Mouse (Mus musculus) adrenal gland, postnatal 4 days (tissue): Measurements from ENCODE around the gene Gm9918. TPM values are rescaled to one million over a fixed set of nuclear protein-coding genes. Genes with fewer than 3 reads are reported as not detected.
A peak's percentile ranks its signal among the peaks of the same experiment; 100 is the strongest.

Source experiments
- DNase-seq, 2 experiments: peaks; one replicate each; pipeline ENCODE4 v3.0.0; 2021 to 2022; ENCODE audit warnings: low spot score in 2 of 2, mixed read lengths in 2 of 2
- total RNA-seq, 2 experiments: library from RNA; stranded (reverse); gene quantifications; 2 replicates each; pipeline ENCODE4 v1.2.3; 2021

Gm9918 gene
- total RNA-seq, 2 experiments from 2014 or later, result 0.17 to 0.31 TPM

GRCm38 (mm10) chr15:102265548-102265947 lies 4.8 kb upstream of the Gm9918 start:
- no peak for DNase-seq

GRCm38 (mm10) chr15:102271441-102271840 lies 1.1 kb downstream of the Gm9918 start:
- DNase-seq, result no peak

- no peak for DNase-seq
These were observed 3.8 kb downstream of the Gm9918 start for GRCm38 (mm10) chr15:102273982-102274716.

GRCm38 (mm10) chr15:102278726-102279091 lies 8.3 kb downstream of the Gm9918 start:
- DNase-seq, result no peak

GRCm38 (mm10) chr15:102279092-102279782 lies 8.9 kb downstream of the Gm9918 start, which contains the start of gene Mfsd5:
TSS of gene Mfsd5 (plus strand) at chr15:102279454.
- peak; percentile 79 to 81 for DNase-seq

- DNase-seq, result no peak
These were observed 9.6 kb downstream of the Gm9918 start for GRCm38 (mm10) chr15:102279783-102280520.

GRCm38 (mm10) chr15:102280623-102281022 lies 10.3 kb downstream of the Gm9918 start:
- no peak for DNase-seq

GRCm38 (mm10) chr15:102282463-102283292 lies 12.3 kb downstream of the Gm9918 start:
- no peak for DNase-seq

- DNase-seq, result no peak
These were observed 13.3 kb downstream of the Gm9918 start for GRCm38 (mm10) chr15:102283648-102284047.

GRCm38 (mm10) chr15:102287395-102287794 lies 17.0 kb downstream of the Gm9918 start:
- no peak for DNase-seq

- peak; percentile 82 for DNase-seq
These were observed 25.4 kb downstream of the Gm9918 start, which contains the start of gene Espl1 for GRCm38 (mm10) chr15:102295633-102296367. TSS of gene Espl1 (plus strand) at chr15:102296266.

- DNase-seq, result no peak
These were observed 26.1 kb downstream of the Gm9918 start for GRCm38 (mm10) chr15:102296368-102297006.

- DNase-seq, result no peak
These were observed 32.2 kb downstream of the Gm9918 start for GRCm38 (mm10) chr15:102302542-102302941.

GRCm38 (mm10) chr15:102308717-102309116 lies 38.4 kb downstream of the Gm9918 start:
- no peak for DNase-seq

GRCm38 (mm10) chr15:102310074-102310845 lies 39.9 kb downstream of the Gm9918 start:
- DNase-seq, result no peak

GRCm38 (mm10) chr15:102311489-102311888 lies 41.1 kb downstream of the Gm9918 start:
- no peak for DNase-seq

GRCm38 (mm10) chr15:102315292-102315691 lies 44.9 kb downstream of the Gm9918 start:
- no peak for DNase-seq

- DNase-seq, result no peak
These were observed 45.9 kb downstream of the Gm9918 start for GRCm38 (mm10) chr15:102316263-102316662.
